Mouse (Mus musculus) kidney, embryonic 16.5 days (tissue): Measurements from ENCODE around the gene Scai. TPM values are rescaled to one million over a fixed set of nuclear protein-coding genes. Genes with fewer than 3 reads are reported as not detected.
"Not testable (repeated sequence)": the region's sequence is repeated elsewhere in the genome, so short reads cannot be mapped to it uniquely, and the experiment has no call there.

ENCODE experiments used
- ATAC-seq: fragments of 200-750 bp; cut with Nextera tagmentation; 2 replicates; pipeline ENCODE4 v1.8.0; 2017; ENCODE audit warnings: moderate TSS enrichment; ENCODE audit not compliant: low FRiP score, low TSS enrichment
- H3K27ac ChIP-seq: fragments of 300-500 bp; sonication (generic); 2 replicates; pipeline ENCODE4 v1.5.1; 2014; ENCODE audit warnings: low read length
- H3K27me3 ChIP-seq: fragments of 300-500 bp; sonication (generic); 2 replicates; pipeline ENCODE4 v1.6.1; 2014; ENCODE audit warnings: low read length, control low read depth, mixed read lengths; ENCODE audit not compliant: insufficient read depth
- H3K36me3 ChIP-seq: fragments of 300-500 bp; sonication (generic); 2 replicates; pipeline ENCODE4 v1.6.1; 2014; ENCODE audit warnings: low read length, control low read depth, mixed read lengths; ENCODE audit not compliant: insufficient read depth
- H3K4me1 ChIP-seq: fragments of 300-500 bp; sonication (generic); 2 replicates; pipeline ENCODE4 v1.6.1; 2014; ENCODE audit warnings: low read length, control low read depth, mixed read lengths; ENCODE audit not compliant: insufficient read depth
- H3K4me2 ChIP-seq: fragments of 300-500 bp; sonication (generic); replicated peaks from 2 replicates; pipeline ENCODE4 v1.6.1; 2014; ENCODE audit warnings: low read depth, low read length
- H3K4me3 ChIP-seq: fragments of 300-500 bp; sonication (generic); 2 replicates; pipeline ENCODE4 v1.5.1; 2014; ENCODE audit warnings: mild to moderate bottlenecking, low read length
- H3K9ac ChIP-seq: fragments of 300-500 bp; sonication (generic); replicated peaks from 2 replicates; pipeline ENCODE4 v1.6.1; 2014; ENCODE audit warnings: low read length
- H3K9me3 ChIP-seq: fragments of 300-500 bp; sonication (generic); 2 replicates; pipeline ENCODE4 v1.6.1; 2016; ENCODE audit warnings: low read length, control low read depth
- WGBS: fragments of 180-500 bp; shearing (Covaris S2); extraction: QIAGEN DNeasy Blood & Tissue Kit; methylation state at CpG from one replicate; pipeline ENCODE4 v1.1.7; 2014; 5-methylcytosine and 5-hydroxymethylcytosine counted together
- polyA plus RNA-seq: library from polyadenylated mRNA; unstranded; fragments of >200 nt; fragmentation: Nextera tagmentation; extraction: Ambion mirVana; gene quantifications from 2 replicates; pipeline ENCODE4 v1.2.1, GENCODE M21; 2015

Gene Scai
- polyA plus RNA-seq, 1 experiment from 2014 or later, result 7.7 TPM

- no peaks in the 10 kb centered on the region for H3K9me3 ChIP-seq
- no peak overlapping the region for H3K4me3 ChIP-seq
- no peak overlapping the region for H3K9ac ChIP-seq
- no peaks in the 10 kb centered on the region for H3K36me3 ChIP-seq
- no peak overlapping the region for H3K27ac ChIP-seq
- H3K4me1 ChIP-seq, result no peaks in the 10 kb centered on the region
- H3K27me3 ChIP-seq, result no peaks in the 10 kb centered on the region
- 94% methylated on average over 3 of the region's 3 CpGs for WGBS
- ATAC-seq, result no peak
- no peak overlapping the region for H3K4me2 ChIP-seq
Observed at GRCm38 (mm10) chr2:39142357-39142948, 48.1 kb downstream of the Scai start.

- no peak overlapping the region for H3K9ac ChIP-seq
- no peaks in the 10 kb centered on the region for H3K4me1 ChIP-seq
- H3K4me2 ChIP-seq, result no peak overlapping the region
- no peak overlapping the region for H3K27ac ChIP-seq
- H3K4me3 ChIP-seq, result no peak overlapping the region
- no peaks in the 10 kb centered on the region for H3K27me3 ChIP-seq
- ATAC-seq, result no peak
- no peaks in the 10 kb centered on the region for H3K9me3 ChIP-seq
- H3K36me3 ChIP-seq, result no peaks in the 10 kb centered on the region
- WGBS, result 84% methylated on average over 7 of the region's 7 CpGs
Observed at GRCm38 (mm10) chr2:39140586-39141455, 49.7 kb downstream of the Scai start.

- H3K9me3 ChIP-seq, result no peaks in the 10 kb centered on the region
- H3K27me3 ChIP-seq, result no peaks in the 10 kb centered on the region
- H3K9ac ChIP-seq, result no peak overlapping the region
- no peaks in the 10 kb centered on the region for H3K36me3 ChIP-seq
- H3K4me2 ChIP-seq, result no peak overlapping the region
- no peak for ATAC-seq
- H3K4me3 ChIP-seq, result no peak overlapping the region
- 87% methylated on average over 3 of the region's 3 CpGs for WGBS
- no peaks in the 10 kb centered on the region for H3K4me1 ChIP-seq
- no peak overlapping the region for H3K27ac ChIP-seq
Observed at GRCm38 (mm10) chr2:39129526-39130326, 60.8 kb downstream of the Scai start.

GRCm38 (mm10) chr2:39124167-39124566, 66.4 kb downstream of the Scai start:
- no peak overlapping the region for H3K4me2 ChIP-seq
- no peaks in the 10 kb centered on the region for H3K27me3 ChIP-seq
- 82% methylated on average over 5 of the region's 5 CpGs for WGBS
- no peak overlapping the region for H3K4me3 ChIP-seq
- H3K27ac ChIP-seq, result no peak overlapping the region
- H3K36me3 ChIP-seq, result peaks cover 8% of the 10 kb centered on the region
- no peaks in the 10 kb centered on the region for H3K4me1 ChIP-seq
- H3K9ac ChIP-seq, result no peak overlapping the region
- no peak for ATAC-seq
- H3K9me3 ChIP-seq, result no peaks in the 10 kb centered on the region

- no peaks in the 10 kb centered on the region for H3K4me1 ChIP-seq
- H3K27me3 ChIP-seq, result no peaks in the 10 kb centered on the region
- H3K4me2 ChIP-seq, result no peak overlapping the region
- H3K36me3 ChIP-seq, result peaks cover 27% of the 10 kb centered on the region
- no peak overlapping the region for H3K4me3 ChIP-seq
- no peaks in the 10 kb centered on the region for H3K9me3 ChIP-seq
- no peak overlapping the region for H3K27ac ChIP-seq
- no peak overlapping the region for H3K9ac ChIP-seq
- 89% methylated on average over 5 of the region's 5 CpGs for WGBS
- no peak for ATAC-seq
Observed at GRCm38 (mm10) chr2:39121137-39121536, 69.4 kb downstream of the Scai start.

GRCm38 (mm10) chr2:39116583-39116982, 74.0 kb downstream of the Scai start:
- H3K9me3 ChIP-seq, result no peaks in the 10 kb centered on the region
- H3K4me1 ChIP-seq, result no peaks in the 10 kb centered on the region
- H3K9ac ChIP-seq, result no peak overlapping the region
- ATAC-seq, result no peak
- 69% methylated on average over 2 of the region's 2 CpGs for WGBS
- no peak overlapping the region for H3K4me2 ChIP-seq
- H3K4me3 ChIP-seq, result no peak overlapping the region
- H3K27me3 ChIP-seq, result no peaks in the 10 kb centered on the region
- no peak overlapping the region for H3K27ac ChIP-seq
- H3K36me3 ChIP-seq, result peaks cover 31% of the 10 kb centered on the region

- no peaks in the 10 kb centered on the region for H3K9me3 ChIP-seq
- no peak overlapping the region for H3K27ac ChIP-seq
- no peak for ATAC-seq
- H3K4me1 ChIP-seq, result no peaks in the 10 kb centered on the region
- H3K27me3 ChIP-seq, result no peaks in the 10 kb centered on the region
- no peak overlapping the region for H3K4me3 ChIP-seq
- WGBS, result 95% methylated on average over 7 of the region's 7 CpGs
- no peak overlapping the region for H3K9ac ChIP-seq
- H3K36me3 ChIP-seq, result peaks cover 23% of the 10 kb centered on the region
- H3K4me2 ChIP-seq, result no peak overlapping the region
Observed at GRCm38 (mm10) chr2:39114093-39114492, 76.4 kb downstream of the Scai start.

GRCm38 (mm10) chr2:39110514-39110913, 80.0 kb downstream of the Scai start:
- Histone ChIP-seq H3K36me3 (peaks cover 13% of the 10 kb centered on the region; the same call in 1 of the 2 replicates), H3K27me3 (no peaks in the 10 kb centered on the region), H3K27ac (no peak overlapping the region), H3K4me1 (no peaks in the 10 kb centered on the region), H3K9me3 (no peaks in the 10 kb centered on the region), H3K4me2 (no peak overlapping the region), H3K4me3 (no peak overlapping the region), H3K9ac (no peak overlapping the region)
- no peak for ATAC-seq

- not testable (repeated sequence) for H3K27ac ChIP-seq, H3K4me1 ChIP-seq, H3K9ac ChIP-seq, H3K27me3 ChIP-seq, H3K4me2 ChIP-seq, H3K9me3 ChIP-seq, ATAC-seq, H3K4me3 ChIP-seq
- H3K36me3 ChIP-seq, result peaks cover 13% of the 10 kb centered on the region; the same call in 1 of the 2 replicates
Observed at GRCm38 (mm10) chr2:39109712-39110111, 80.8 kb downstream of the Scai start.
